Mouse (Mus musculus) CH12.LX (cell line): ENCODE data around the gene Gm28047. TPM values are rescaled to one million over a fixed set of nuclear protein-coding genes. Genes with fewer than 3 reads are reported as not detected.

Experiments
- DNase-seq: peaks from one replicate; pipeline ENCODE4 v3.0.0-alpha.2; 2013; ENCODE audit errors: extremely low read depth
- H3K27ac ChIP-seq: 2 replicates; pipeline ENCODE4 v1.5.1; 2012; ENCODE audit warnings: low read depth, mild to moderate bottlenecking, control low read depth, moderate library complexity; ENCODE audit not compliant: insufficient read depth
- H3K27me3 ChIP-seq: replicated peaks from 2 replicates; pipeline ENCODE3; 2012; ENCODE audit warnings: inconsistent platforms
- H3K36me3 ChIP-seq, 2 experiments: replicated peaks in 1 of 2; 2 replicates each; pipeline versions ENCODE3 to v1.6.1; 2012; ENCODE audit warnings: inconsistent platforms in 1 of 2, low read length in 1 of 2, mild to moderate bottlenecking in 1 of 2, mixed read lengths in 1 of 2, moderate library complexity in 1 of 2; ENCODE audit not compliant: control insufficient read depth in 1 of 2, insufficient read depth in 1 of 2
- H3K4me1 ChIP-seq, 2 experiments: 2 replicates each; pipeline ENCODE4 v1.6.1; 2012; ENCODE audit warnings: inconsistent platforms in 1 of 2, moderate library complexity in 1 of 2; ENCODE audit not compliant: insufficient read depth in 2 of 2, control insufficient read depth in 1 of 2
- H3K4me2 ChIP-seq: 2 replicates; pipeline ENCODE4 v1.6.1; 2012; ENCODE audit warnings: low read depth, mild to moderate bottlenecking, control low read depth; ENCODE audit not compliant: poor library complexity, insufficient read depth, severe bottlenecking
- H3K4me3 ChIP-seq, 3 experiments: fragments of 150-350 bp in 1 of 3; sonication (generic) in 1 of 3; replicated peaks in 1 of 3; 2 replicates each; pipeline versions ENCODE3 to v1.5.1; 2011 to 2012; ENCODE audit warnings: low read depth in 2 of 3, low read length in 2 of 3, mild to moderate bottlenecking in 2 of 3, moderate library complexity in 2 of 3, control low read depth in 1 of 3, improper control_type of control experiment in 1 of 3, inconsistent platforms in 1 of 3, mixed read lengths in 1 of 3; ENCODE audit not compliant: poor library complexity in 1 of 3
- H3K79me2 ChIP-seq: replicated peaks from 2 replicates; pipeline ENCODE4 v1.6.1; 2012; ENCODE audit warnings: mild to moderate bottlenecking, moderate library complexity; ENCODE audit not compliant: control insufficient read depth, poor library complexity, insufficient read depth, severe bottlenecking; ENCODE audit errors: extremely low read depth
- H3K9ac ChIP-seq: 2 replicates; pipeline ENCODE4 v1.6.1; 2012; ENCODE audit warnings: low read depth, mild to moderate bottlenecking, control low read depth, moderate library complexity; ENCODE audit not compliant: insufficient read depth
- H3K9me3 ChIP-seq: replicated peaks from 2 replicates; pipeline ENCODE3; 2012; ENCODE audit warnings: low read length, inconsistent platforms, mixed read lengths
- BHLHE40 ChIP-seq: IDR thresholded peaks from 2 replicates; pipeline ENCODE4 v1.6.1; 2011; ENCODE audit warnings: mild to moderate bottlenecking, low read depth, low read length, improper control_type of control experiment
- CHD1 ChIP-seq: IDR thresholded peaks from 2 replicates; pipeline ENCODE4 v1.6.1; 2012; ENCODE audit warnings: low read depth, low read length, improper control_type of control experiment, inconsistent platforms
- CHD2 ChIP-seq: IDR thresholded peaks from 2 replicates; pipeline ENCODE4 v1.6.1; 2011; ENCODE audit warnings: low read length, improper control_type of control experiment
- CTCF ChIP-seq, 2 experiments: IDR thresholded peaks in 1 of 2; conservative IDR thresholded peaks in 1 of 2; 2 replicates each; pipeline ENCODE4 v1.5.1; 2011 to 2012; ENCODE audit warnings: low read depth in 2 of 2, low read length in 2 of 2, improper control_type of control experiment in 1 of 2, inconsistent platforms in 1 of 2, mild to moderate bottlenecking in 1 of 2, moderate library complexity in 1 of 2
- E2F4 ChIP-seq: IDR thresholded peaks from 2 replicates; pipeline ENCODE4 v1.6.1; 2011; ENCODE audit warnings: low read depth, low read length, improper control_type of control experiment; ENCODE audit not compliant: insufficient replicate concordance
- ELF1 ChIP-seq: IDR thresholded peaks from 2 replicates; pipeline ENCODE4 v1.6.1; 2014; ENCODE audit warnings: low read depth, mild to moderate bottlenecking, inconsistent platforms, low read length, improper control_type of control experiment
- EP300 ChIP-seq: IDR thresholded peaks from 2 replicates; pipeline ENCODE4 v1.6.1; 2011; ENCODE audit warnings: low read length, improper control_type of control experiment
- ETS1 ChIP-seq: conservative IDR thresholded peaks from 2 replicates; pipeline ENCODE4 v1.6.1; 2012; ENCODE audit warnings: low read depth, mild to moderate bottlenecking, inconsistent platforms, low read length, improper control_type of control experiment, moderate library complexity
- GABPA ChIP-seq: IDR thresholded peaks from 2 replicates; pipeline ENCODE4 v1.6.1; 2012; ENCODE audit warnings: low read depth, low read length, improper control_type of control experiment, inconsistent platforms; ENCODE audit not compliant: insufficient replicate concordance
- HCFC1 ChIP-seq: IDR thresholded peaks from 2 replicates; pipeline ENCODE4 v1.6.1; 2012; ENCODE audit warnings: low read depth, mild to moderate bottlenecking, inconsistent platforms, low read length, improper control_type of control experiment
- IRF4 ChIP-seq: IDR thresholded peaks from 2 replicates; pipeline ENCODE4 v1.6.1; 2014; ENCODE audit warnings: low read depth, mild to moderate bottlenecking, inconsistent platforms, low read length, improper control_type of control experiment
- JUN ChIP-seq: IDR thresholded peaks from 2 replicates; pipeline ENCODE4 v1.6.1; 2011; ENCODE audit warnings: low read depth, mild to moderate bottlenecking, low read length, improper control_type of control experiment, moderate library complexity; ENCODE audit not compliant: insufficient read depth
- JUND ChIP-seq: conservative IDR thresholded peaks from 2 replicates; pipeline ENCODE4 v1.6.1; 2011; ENCODE audit warnings: low read depth, low read length, improper control_type of control experiment
- KAT2A ChIP-seq: IDR thresholded peaks from 2 replicates; pipeline ENCODE4 v1.6.1; 2012; ENCODE audit warnings: low read length, improper control_type of control experiment, inconsistent platforms; ENCODE audit not compliant: insufficient replicate concordance
- MAFK ChIP-seq: IDR thresholded peaks from 2 replicates; pipeline ENCODE4 v1.6.1; 2011; ENCODE audit warnings: low read length, improper control_type of control experiment; ENCODE audit not compliant: insufficient replicate concordance
- MAX ChIP-seq: IDR thresholded peaks from 2 replicates; pipeline ENCODE4 v1.6.1; 2011; ENCODE audit warnings: low read length, improper control_type of control experiment
- MAZ ChIP-seq: IDR thresholded peaks from 2 replicates; pipeline ENCODE4 v1.6.1; 2012; ENCODE audit warnings: low read depth, mild to moderate bottlenecking, inconsistent platforms, low read length, improper control_type of control experiment, moderate library complexity
- MEF2A ChIP-seq: IDR thresholded peaks from 2 replicates; pipeline ENCODE4 v1.6.1; 2014; ENCODE audit warnings: low read depth, mild to moderate bottlenecking, inconsistent platforms, low read length, improper control_type of control experiment, borderline replicate concordance
- MXI1 ChIP-seq: IDR thresholded peaks from 2 replicates; pipeline ENCODE4 v1.6.1; 2011; ENCODE audit warnings: mild to moderate bottlenecking, low read depth, low read length, improper control_type of control experiment
- MYC ChIP-seq: IDR thresholded peaks from 2 replicates; pipeline ENCODE4 v1.6.1; 2011; ENCODE audit warnings: low read depth, mild to moderate bottlenecking, improper control_type of control experiment, low read length
- NELFE ChIP-seq: IDR thresholded peaks from 2 replicates; pipeline ENCODE4 v1.6.1; 2011; ENCODE audit warnings: low read depth, low read length, improper control_type of control experiment
- NRF1 ChIP-seq: IDR thresholded peaks from 2 replicates; pipeline ENCODE4 v1.6.1; 2014; ENCODE audit warnings: low read depth, mild to moderate bottlenecking, inconsistent platforms, low read length, improper control_type of control experiment, moderate library complexity
- PAX5 ChIP-seq: IDR thresholded peaks from 2 replicates; pipeline ENCODE4 v1.6.1; 2012; ENCODE audit warnings: low read length, inconsistent platforms, mixed read lengths
- POLR2A ChIP-seq: IDR thresholded peaks from 2 replicates; pipeline ENCODE4 v1.6.1; 2011; ENCODE audit warnings: low read depth, mild to moderate bottlenecking, improper control_type of control experiment, low read length
- POLR2AphosphoS2 ChIP-seq: IDR thresholded peaks from 2 replicates; pipeline ENCODE4 v1.6.1; 2011; ENCODE audit warnings: low read depth, low read length, improper control_type of control experiment
- RAD21 ChIP-seq: IDR thresholded peaks from 2 replicates; pipeline ENCODE4 v1.6.1; 2011; ENCODE audit warnings: low read depth, mild to moderate bottlenecking, low read length, improper control_type of control experiment, moderate library complexity
- RCOR1 ChIP-seq: conservative IDR thresholded peaks from 2 replicates; pipeline ENCODE4 v1.6.1; 2012; ENCODE audit warnings: low read depth, mild to moderate bottlenecking, inconsistent platforms, low read length, improper control_type of control experiment
- SIN3A ChIP-seq: IDR thresholded peaks from 2 replicates; pipeline ENCODE4 v1.6.1; 2012; ENCODE audit warnings: low read length, improper control_type of control experiment, inconsistent platforms
- SMC3 ChIP-seq: IDR thresholded peaks from 2 replicates; pipeline ENCODE4 v1.6.1; 2011; ENCODE audit warnings: low read depth, low read length, improper control_type of control experiment
- TBP ChIP-seq: conservative IDR thresholded peaks from 2 replicates; pipeline ENCODE4 v1.6.1; 2011; ENCODE audit warnings: low read depth, low read length, improper control_type of control experiment
- TCF12 ChIP-seq: IDR thresholded peaks from 2 replicates; pipeline ENCODE4 v1.6.1; 2014; ENCODE audit warnings: low read depth, mild to moderate bottlenecking, inconsistent platforms, low read length, improper control_type of control experiment
- UBTF ChIP-seq: IDR thresholded peaks from 2 replicates; pipeline ENCODE4 v1.6.1; 2012; ENCODE audit warnings: low read depth, mild to moderate bottlenecking, inconsistent platforms, low read length, improper control_type of control experiment, moderate library complexity
- USF1 ChIP-seq: IDR thresholded peaks from 2 replicates; pipeline ENCODE4 v1.6.1; 2014; ENCODE audit warnings: low read depth, mild to moderate bottlenecking, inconsistent platforms, low read length, improper control_type of control experiment
- USF2 ChIP-seq: conservative IDR thresholded peaks from 2 replicates; pipeline ENCODE4 v1.6.1; 2011; ENCODE audit warnings: low read depth, low read length, improper control_type of control experiment
- ZC3H11A ChIP-seq: IDR thresholded peaks from 2 replicates; pipeline ENCODE4 v1.6.1; 2012; ENCODE audit warnings: low read depth, mild to moderate bottlenecking, inconsistent platforms, low read length, improper control_type of control experiment
- ZKSCAN1 ChIP-seq: IDR thresholded peaks from 2 replicates; pipeline ENCODE4 v1.6.1; 2012; ENCODE audit warnings: low read depth, inconsistent platforms, low read length, improper control_type of control experiment, borderline replicate concordance
- ZMIZ1 ChIP-seq: IDR thresholded peaks from 2 replicates; pipeline ENCODE4 v1.6.1; 2012; ENCODE audit warnings: low read depth, mild to moderate bottlenecking, inconsistent platforms, low read length, improper control_type of control experiment
- ZNF384 ChIP-seq: IDR thresholded peaks from 2 replicates; pipeline ENCODE4 v1.6.1; 2012; ENCODE audit warnings: low read depth, low read length, improper control_type of control experiment, inconsistent platforms
- dilution Hi-C: fragments of 300-500 bp; cut with MboI; formaldehyde crosslinking; loops from 2 replicates; pipeline ENCODE4 v1.14.3; 2020; ENCODE audit warnings: low sequenced_read_pairs; ENCODE audit not compliant: extremely low pct_unique_long_range_greater_than_20kb, extremely low pct_ligation_motif_present
- in situ Hi-C: fragments of 300-500 bp; cut with MboI; formaldehyde crosslinking; loops from 3 replicates; pipeline ENCODE4 v1.14.3; 2019; ENCODE audit warnings: low sequenced_read_pairs, low pct_ligation_motif_present, low pct_unique_long_range_greater_than_20kb, mixed read lengths
- polyA plus RNA-seq: library from polyadenylated mRNA; unstranded; fragments of >175 nt; gene quantifications from 2 replicates; pipeline ENCODE4 v1.2.1, GENCODE M21; 2012; ENCODE audit warnings: low read depth; ENCODE audit not compliant: insufficient read length
- total RNA-seq, 2 experiments: library from RNA; depleted of rRNA; stranded (reverse); fragments of 300-350 nt in 1 of 2; fragments of >200 nt in 1 of 2; gene quantifications; 2 replicates each; pipeline ENCODE4 v1.2.3; 2012 to 2014

Gm28047 gene
- total RNA-seq (2012; rRNA removed) (not detected in 2 replicates), total RNA-seq (2014; rRNA removed) (not detected in 2 replicates), polyA plus RNA-seq (not detected in 2 replicates)

GRCm38 (mm10) chr15:102624970-102625686, at the start of gene Gm28047, which contains the start of gene Atf7:
Gm28047 (minus strand) TSS chr15:102625067.
Atf7 (minus strand) TSS chr15:102625464.
- in situ Hi-C loops (loop anchor here (5.0 kb wide), 1 partner anchor 37 kb away; no protein-coding TSS in a partner anchor), dilution Hi-C loops (no loop called here)
- peak; percentile 88; the same call in 1 of the 2 replicates for TF ChIP-seq MYC
- TF ChIP-seq USF2 = no peak; the same call in 1 of the 2 replicates
- no peak for TF ChIP-seq RAD21
- TF ChIP-seq ZKSCAN1 = no peak
- TF ChIP-seq NRF1 = no peak; the same call in 1 of the 2 replicates
- TF ChIP-seq USF1 = no peak
- peak; percentile 13 for TF ChIP-seq MAZ
- no peak for TF ChIP-seq GABPA
- TF ChIP-seq CHD2 = peak; percentile 99
- no peak for TF ChIP-seq ZC3H11A
- TF ChIP-seq MXI1 = peak; percentile 99
- no peak for TF ChIP-seq JUN
- TF ChIP-seq IRF4 = peak; percentile 5; the same call in 1 of the 2 replicates
- peak; percentile 95; the same call in 1 of the 2 replicates for TF ChIP-seq SIN3A
- peak; percentile 64; the same call in 1 of the 2 replicates for TF ChIP-seq TCF12
- no peak for TF ChIP-seq RCOR1
- TF ChIP-seq PAX5 = no peak
- 0 out of 2 replicates have a peak, but pooled peaks have one; percentile 26 for TF ChIP-seq TBP
- peak; percentile 98 for TF ChIP-seq BHLHE40
- 0 out of 2 replicates have a peak, but pooled peaks have one; percentile 65 for TF ChIP-seq KAT2A
- TF ChIP-seq NELFE = peak; percentile 90
- TF ChIP-seq ZMIZ1 = peak; percentile 82
- TF ChIP-seq POLR2A = peak; percentile 90
- TF ChIP-seq EP300 = no peak
- TF ChIP-seq CHD1 = peak; percentile 86; the same call in 1 of the 2 replicates
- peak; percentile 92 for TF ChIP-seq POLR2AphosphoS2
- no peak for TF ChIP-seq CTCF (conservative IDR thresholded peaks at IDR 0.05 in 1 of 2, IDR thresholded peaks at IDR 0.05 in 1 of 2; ENCODE audit: low read depth in 2 of 2, low read length in 2 of 2)
- TF ChIP-seq JUND = no peak
- no peak for TF ChIP-seq MAFK
- TF ChIP-seq MAX = peak; percentile 98
- TF ChIP-seq ZNF384 = no peak
- TF ChIP-seq UBTF = peak; percentile 39; the same call in 1 of the 2 replicates
- peak; percentile 65; the same call in 1 of the 2 replicates for TF ChIP-seq HCFC1
- TF ChIP-seq ETS1 = no peak; the same call in 1 of the 2 replicates
- TF ChIP-seq ELF1 = no peak; the same call in 1 of the 2 replicates
- no peak for TF ChIP-seq MEF2A
- TF ChIP-seq E2F4 = no peak
- TF ChIP-seq SMC3 = no peak
- Histone ChIP-seq H3K9ac (peak within 1 kb of the TSS; percentile 77), H3K27me3 (no peaks in the 10 kb centered on the region), H3K36me3 (peaks cover 0 to 13% of the 10 kb centered on the region in 2 experiments), H3K4me1 (peaks cover 6 to 37% of the 10 kb centered on the region in 2 experiments; a peak in 3 of 4 replicates), H3K4me3 (peak within 1 kb of the TSS; percentile 69 to 86 (median 69)), H3K27ac (peak within 1 kb of the TSS; percentile 71), H3K9me3 (no peaks in the 10 kb centered on the region), H3K79me2 (peaks cover 14% of the 10 kb centered on the region), H3K4me2 (peak within 1 kb of the TSS; percentile 87)
- peak; percentile 99 for DNase-seq
